Mouse (Mus musculus): ENCODE data around the gene Ugt8a.

Gene Ugt8a

DNA sequence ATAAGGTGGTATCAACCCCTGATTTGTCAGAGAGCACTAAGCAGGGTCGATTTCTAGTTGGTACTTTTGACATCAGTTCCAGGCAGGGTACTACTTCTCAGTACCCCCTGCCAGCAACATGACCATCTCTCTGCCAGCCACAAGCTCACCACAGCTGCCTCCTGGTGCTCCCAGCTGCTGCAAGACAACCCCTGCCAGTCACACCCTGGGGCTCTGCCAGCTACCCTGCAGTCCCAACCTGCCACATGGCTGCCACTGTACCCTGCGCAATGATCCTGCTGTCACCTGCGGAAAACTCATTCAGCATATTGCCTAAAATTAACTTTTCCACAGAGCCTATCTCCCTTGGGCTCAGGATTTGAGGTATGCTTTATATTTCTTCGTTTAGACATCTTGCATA is 111.2 kb downstream of the Ugt8a start:
- no peak overlapping the region for H3K4me3 ChIP-seq (replicated peaks; ENCODE audit: low read length)
- H3K36me3 ChIP-seq (ENCODE audit: insufficient read depth, low read length) = no peaks in the 10 kb centered on the region
- no peaks in the 10 kb centered on the region for H3K9me3 ChIP-seq (ENCODE audit: low read length)
- H3K27me3 ChIP-seq (ENCODE audit: insufficient read depth, low read length) = no peaks in the 10 kb centered on the region
- TF ChIP-seq CTCF (conservative IDR thresholded peaks at IDR 0.05; ENCODE audit: low read length) (no peak), NANOG (IDR thresholded peaks at IDR 0.05; ENCODE audit: borderline replicate concordance, low read length) (no peak), POU5F1 (IDR thresholded peaks at IDR 0.05; ENCODE audit: borderline replicate concordance, low read length) (no peak)
- no peaks in the 10 kb centered on the region for H3K4me1 ChIP-seq (replicated peaks; ENCODE audit: low read depth, low read length)

DNA sequence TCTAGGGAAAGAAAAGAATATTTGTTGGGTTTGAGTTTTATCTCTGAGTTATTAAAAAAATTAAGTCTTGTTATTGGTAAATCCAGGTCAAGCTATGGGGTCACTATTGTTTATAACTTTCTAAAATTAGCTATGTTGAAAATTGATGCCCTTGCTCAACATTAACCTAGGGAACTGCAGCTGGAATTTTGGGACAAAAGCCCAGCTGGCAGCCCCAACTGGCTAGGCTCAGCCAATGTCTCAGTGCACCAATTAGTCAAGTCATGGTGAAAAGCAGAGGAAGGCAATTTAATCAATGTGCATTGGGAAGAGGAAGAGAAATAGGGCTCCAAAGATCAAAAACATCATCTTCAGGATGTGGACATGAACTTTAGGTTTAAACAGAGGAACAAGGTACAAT is 118.7 kb downstream of the Ugt8a start:
- Histone ChIP-seq H3K9me3 (ENCODE audit: low read length) (no peaks in the 10 kb centered on the region), H3K27me3 (ENCODE audit: insufficient read depth, low read length) (no peaks in the 10 kb centered on the region), H3K4me3 (replicated peaks; ENCODE audit: low read length) (no peak overlapping the region), H3K4me1 (replicated peaks; ENCODE audit: low read depth, low read length) (no peaks in the 10 kb centered on the region), H3K36me3 (ENCODE audit: insufficient read depth, low read length) (no peaks in the 10 kb centered on the region)
- TF ChIP-seq CTCF (conservative IDR thresholded peaks at IDR 0.05; ENCODE audit: low read length) = no peak
- no peak for TF ChIP-seq NANOG (IDR thresholded peaks at IDR 0.05; ENCODE audit: borderline replicate concordance, low read length)
- TF ChIP-seq POU5F1 (IDR thresholded peaks at IDR 0.05; ENCODE audit: borderline replicate concordance, low read length) = no peak
